Mouse (Mus musculus) kidney, adult 9 months (tissue): ENCODE data around the gene Mrnip.

Experiments
- DNase-seq: peaks from one replicate; pipeline ENCODE4 v3.0.0; 2022

The Mrnip gene

DNA sequence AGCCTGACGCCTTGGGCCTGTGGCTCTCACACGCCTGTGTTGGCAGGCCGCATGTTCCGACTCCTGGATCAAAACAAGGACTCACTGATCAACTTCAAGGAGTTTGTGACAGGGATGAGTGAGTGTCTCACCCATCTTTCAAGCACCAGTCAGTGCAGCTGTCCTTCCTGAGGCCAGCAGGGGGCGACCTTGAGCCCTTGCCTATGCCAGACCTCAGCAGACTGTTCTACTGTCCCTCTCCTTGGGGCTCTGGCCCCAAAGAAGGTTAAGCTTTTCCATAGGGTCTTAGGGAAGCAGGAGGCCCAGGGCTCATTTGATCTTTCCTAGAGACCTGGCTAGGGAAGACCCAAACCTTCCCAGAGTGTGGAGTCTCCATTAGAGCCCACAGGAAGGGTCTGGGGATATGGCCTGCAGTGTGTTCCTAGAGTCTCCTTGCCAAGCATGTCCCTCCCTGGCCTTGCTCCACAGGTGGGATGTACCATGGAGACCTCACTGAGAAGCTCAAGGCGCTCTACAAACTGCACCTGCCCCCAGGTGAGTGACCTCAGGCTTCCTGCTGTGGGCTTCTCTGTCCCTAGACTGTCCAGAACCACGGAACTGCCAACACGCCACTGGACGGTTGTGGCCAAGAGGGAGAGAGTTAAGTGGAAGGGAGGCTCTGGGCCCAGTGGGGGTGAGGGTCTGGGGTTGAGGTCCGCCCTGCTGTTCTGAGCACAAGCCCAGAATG lies 12.5 kb upstream of the Mrnip start:
- peak; percentile 76 for DNase-seq

- no peak for DNase-seq
These were observed 11.8 kb upstream of the Mrnip start for GRCm38 (mm10) chr11:50162338-50163050.

DNA sequence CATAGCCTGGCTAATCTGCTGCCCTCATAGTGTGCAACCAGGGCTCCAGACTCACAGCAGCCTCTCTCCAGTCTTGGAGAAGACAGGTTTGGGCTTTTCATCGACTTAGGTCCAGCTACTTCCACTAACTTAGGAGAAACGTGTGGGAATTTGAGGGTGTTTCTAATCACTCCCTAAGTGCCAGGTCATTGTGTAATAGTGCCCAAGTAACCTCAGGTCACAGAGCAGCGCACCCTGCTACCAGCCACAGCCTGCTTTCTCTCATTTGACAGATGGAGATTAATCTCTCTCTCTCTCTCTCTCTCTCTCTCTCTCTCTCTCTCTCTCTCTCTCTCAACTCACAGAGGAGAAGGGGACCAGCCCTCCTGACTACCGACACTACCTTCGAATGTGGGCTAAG lies 5.9 kb upstream of the Mrnip start:
- peak; percentile 55 for DNase-seq

DNA sequence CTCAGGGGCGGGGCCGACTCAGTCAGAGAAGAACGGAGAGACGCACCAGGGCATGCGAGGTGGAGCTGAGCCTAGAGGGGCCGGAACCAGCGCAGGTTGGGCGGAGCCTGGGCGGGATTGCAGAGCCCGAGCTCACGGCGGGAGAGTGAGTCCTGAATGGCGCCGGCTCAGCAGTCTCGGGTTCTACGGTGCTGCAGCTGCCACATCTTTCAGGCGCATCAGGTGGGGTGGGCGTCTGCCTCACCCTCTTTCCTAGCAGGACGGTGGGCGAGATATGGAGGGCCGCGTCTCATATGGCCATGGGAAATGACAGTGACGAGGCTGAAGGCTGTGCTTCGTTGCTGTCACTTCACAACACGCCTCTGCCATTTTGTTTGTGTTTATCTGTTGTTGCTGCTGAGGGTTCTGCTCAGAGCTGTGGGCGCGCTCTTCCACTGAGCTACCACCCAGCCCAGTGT lies 515 bp downstream of the Mrnip start:
- no peak for DNase-seq

DNA sequence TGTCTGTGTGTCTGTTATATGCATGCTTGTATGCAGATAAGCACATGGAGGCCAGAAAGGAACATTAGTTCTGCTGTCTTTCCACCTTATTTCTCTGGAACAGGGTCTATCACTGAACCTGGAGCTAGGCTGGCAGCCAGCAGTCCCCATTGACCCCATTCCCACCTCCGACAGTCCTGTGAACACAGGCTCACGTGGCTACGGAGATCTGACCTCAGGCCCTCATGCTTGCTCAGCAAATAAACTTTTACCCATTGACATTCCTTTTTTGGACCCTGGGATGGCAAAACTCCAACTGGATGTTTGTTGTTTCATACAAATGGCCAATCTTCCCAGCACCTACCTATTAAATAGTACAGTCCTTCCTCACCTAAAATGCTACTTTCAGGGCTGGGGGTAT lies 2.1 kb downstream of the Mrnip start:
- peak; percentile 90 for DNase-seq

DNA sequence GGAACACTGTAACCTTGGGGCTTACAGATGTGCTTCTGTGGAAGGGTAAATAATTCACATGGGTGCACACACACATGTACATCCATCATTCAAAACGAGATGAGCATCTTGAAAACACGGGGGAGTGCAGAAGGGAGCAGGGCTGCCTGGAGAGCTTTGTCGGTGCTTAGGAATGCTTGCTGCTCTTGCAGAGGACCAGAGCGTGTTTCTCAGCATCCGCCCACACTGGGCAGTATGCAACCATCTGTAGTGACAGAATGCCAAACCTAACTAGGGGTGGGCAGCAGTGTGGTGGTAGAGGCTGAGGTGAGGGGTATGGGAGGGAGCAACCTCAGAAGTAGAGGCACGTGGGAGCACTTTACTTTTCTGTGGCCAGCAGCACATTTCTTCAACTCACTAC lies 2.9 kb downstream of the Mrnip start:
- no peak for DNase-seq

GRCm38 (mm10) chr11:50178532-50179488 lies 4.6 kb downstream of the Mrnip start:
- DNase-seq: peak; percentile 62

DNA sequence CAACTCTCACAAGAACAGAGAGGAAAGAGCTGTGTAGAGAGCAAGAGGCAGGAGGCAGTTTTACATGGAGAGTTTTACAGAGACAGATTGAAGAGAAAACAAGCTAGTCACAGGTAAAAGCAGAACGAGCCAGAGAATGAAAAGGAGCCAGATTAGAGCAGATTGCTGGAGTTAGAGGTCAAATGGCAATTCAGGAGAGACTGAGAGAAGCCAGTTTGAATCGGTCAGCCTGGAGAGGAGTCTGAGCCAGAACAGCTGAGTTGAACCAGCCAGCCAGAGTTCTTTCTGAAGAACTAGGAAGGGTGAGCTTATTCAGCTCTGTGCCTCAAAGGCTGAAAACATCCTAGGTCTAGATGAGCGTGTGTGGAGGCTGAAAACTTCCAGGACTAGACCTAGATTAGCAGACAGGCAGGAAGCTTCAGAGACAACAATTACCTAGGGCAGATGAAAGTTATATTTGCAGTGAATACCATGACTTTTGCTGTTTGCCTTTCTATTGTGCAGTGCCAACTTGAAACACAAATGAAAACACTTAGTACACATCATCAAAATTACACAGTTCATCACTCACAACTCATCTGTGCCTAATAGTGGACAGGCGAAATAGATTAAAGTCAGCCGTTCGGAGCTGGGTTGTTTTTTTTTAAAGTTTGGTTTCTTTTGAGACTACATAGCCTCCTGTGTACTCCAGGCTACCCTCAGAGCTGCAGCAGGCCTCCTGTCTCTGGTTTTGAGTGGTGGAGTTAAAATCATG lies 6.4 kb downstream of the Mrnip start:
- DNase-seq: no peak

- DNase-seq: peak; percentile 65
These were observed 8.5 kb downstream of the Mrnip start for GRCm38 (mm10) chr11:50182702-50183101.

- peak; percentile 74 for DNase-seq
These were observed 10.5 kb downstream of the Mrnip start for GRCm38 (mm10) chr11:50184788-50185187.

GRCm38 (mm10) chr11:50188682-50189081 lies 14.4 kb downstream of the Mrnip start:
- no peak for DNase-seq

GRCm38 (mm10) chr11:50190362-50190761 lies 16.1 kb downstream of the Mrnip start:
- DNase-seq: peak; percentile 70

DNA sequence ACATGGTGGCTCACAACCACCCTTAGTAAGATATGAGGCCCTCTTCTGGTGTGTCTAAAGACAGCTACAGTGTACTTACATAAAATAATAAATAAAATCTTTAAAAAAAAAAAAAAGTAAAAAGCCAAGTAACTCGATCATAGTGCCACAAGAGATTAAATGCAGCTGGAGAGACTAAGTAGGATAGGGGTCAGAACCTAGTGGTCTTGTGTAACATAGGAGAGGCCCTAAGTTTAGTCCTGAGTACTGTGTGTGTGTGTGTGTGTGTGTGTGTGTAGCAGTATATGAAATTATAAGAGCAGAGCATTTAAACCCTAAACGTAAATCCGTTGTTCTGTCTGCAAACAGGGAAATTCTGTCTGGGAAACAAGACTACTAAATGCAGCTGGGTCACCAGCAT lies 18.0 kb downstream of the Mrnip start:
- no peak for DNase-seq

GRCm38 (mm10) chr11:50194070-50194469 lies 19.8 kb downstream of the Mrnip start:
- DNase-seq: no peak

- DNase-seq: no peak
These were observed 20.5 kb downstream of the Mrnip start for GRCm38 (mm10) chr11:50194793-50195192.

DNA sequence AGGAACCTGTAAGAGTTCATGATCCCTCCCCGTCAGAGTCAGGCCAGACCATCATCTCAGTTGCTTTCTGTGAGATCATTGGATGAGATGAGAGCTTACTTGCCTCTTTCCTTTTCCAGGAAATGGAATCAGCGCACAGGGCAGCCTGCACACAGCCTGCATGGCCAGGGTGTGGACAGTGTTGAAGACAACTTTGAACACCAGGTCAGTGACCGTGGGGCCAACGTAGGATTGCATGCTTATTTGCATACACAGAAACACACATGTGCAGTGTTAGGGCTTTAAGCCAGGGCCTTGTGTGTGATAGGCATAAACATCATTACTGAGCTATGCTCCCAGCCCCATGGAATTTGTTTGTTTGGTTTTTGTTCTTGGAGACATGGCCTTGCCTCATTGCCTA lies 23.3 kb downstream of the Mrnip start:
- no peak for DNase-seq

- peak; percentile 56 for DNase-seq
These were observed 24.1 kb downstream of the Mrnip start for GRCm38 (mm10) chr11:50198219-50198846.

DNA sequence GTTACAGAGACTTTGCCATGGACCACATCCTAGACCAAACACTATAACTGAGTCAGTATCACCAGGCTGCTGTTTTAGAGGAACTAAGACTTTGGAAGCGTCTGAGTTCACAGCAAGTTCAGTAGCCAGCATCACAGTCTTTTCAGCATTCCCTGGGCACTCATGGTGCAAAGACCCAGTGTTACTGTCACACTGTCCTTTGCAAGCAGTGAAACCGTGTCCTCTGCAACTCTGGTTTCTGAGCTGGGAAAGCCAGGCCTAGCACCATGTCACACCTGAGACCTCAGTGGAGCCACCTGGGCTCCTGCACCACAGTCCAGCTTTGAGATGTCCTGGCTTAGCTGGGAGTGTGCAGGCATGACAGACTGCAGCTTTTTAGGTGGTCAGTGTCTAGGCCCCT lies 24.7 kb downstream of the Mrnip start:
- no peak for DNase-seq

DNA sequence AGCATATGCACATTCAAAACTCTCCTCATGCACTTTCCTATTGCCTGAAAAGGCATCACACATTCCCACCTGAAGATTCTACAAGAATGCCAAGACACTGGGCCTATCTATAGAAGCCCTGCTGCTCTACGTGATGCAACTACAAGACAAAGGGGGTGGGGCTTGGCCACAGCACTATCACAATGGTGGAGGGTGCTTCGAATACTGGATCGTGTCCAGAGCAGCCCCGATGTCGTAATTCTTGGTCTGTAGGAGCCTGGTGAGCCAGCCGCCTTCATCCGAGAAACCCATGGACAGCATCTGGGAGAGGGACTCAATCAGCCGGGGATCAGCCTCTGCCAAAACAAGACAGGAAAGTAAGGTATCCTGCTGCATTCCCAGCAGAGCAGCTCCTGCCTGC lies 26.4 kb downstream of the Mrnip start:
- no peak for DNase-seq

GRCm38 (mm10) chr11:50201590-50201989 lies 27.3 kb downstream of the Mrnip start:
- peak; percentile 49 for DNase-seq

- no peak for DNase-seq
These were observed 29.1 kb downstream of the Mrnip start for GRCm38 (mm10) chr11:50203302-50203827.

GRCm38 (mm10) chr11:50205434-50205833 lies 31.2 kb downstream of the Mrnip start:
- peak; percentile 61 for DNase-seq
